Mouse (Mus musculus): Measurements from ENCODE around the gene Pex26.

DNA sequence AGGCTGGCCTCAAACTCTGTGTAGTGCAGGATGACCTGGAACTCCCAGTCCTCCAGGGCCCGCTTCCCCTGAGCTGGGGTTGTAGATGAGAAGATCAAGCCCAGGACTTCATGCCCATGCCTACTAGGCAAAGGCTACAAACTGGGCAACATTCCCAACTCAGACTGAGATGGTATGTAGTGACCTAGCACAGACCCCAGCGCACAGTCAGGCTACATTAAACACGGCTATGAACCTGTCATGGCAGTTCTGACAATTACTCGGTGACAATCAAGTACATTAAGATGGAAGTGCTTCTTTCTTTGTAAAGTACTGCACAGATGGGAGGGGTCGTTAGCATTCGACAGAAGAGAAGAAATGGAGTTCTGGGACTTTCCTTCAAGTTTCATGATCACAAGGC is 8.7 kb upstream of the Pex26 start:
- TF ChIP-seq POLR2A (IDR thresholded peaks at IDR 0.05; ENCODE audit: borderline replicate concordance, control insufficient read depth, low read depth, low read length) = no peak
- no peak for TF ChIP-seq CTCF (IDR thresholded peaks at IDR 0.05; ENCODE audit: control insufficient read depth, insufficient read depth, low read length)
